In genomic region chr6:147240203-147240804, GRCm38 (mm10) we compare ENCODE assay signal across 9 mouse cellular contexts. TPM values are rescaled to one million over a fixed set of nuclear protein-coding genes. Genes with fewer than 3 reads are reported as not detected.
DNase-seq lines count a peak whose midpoint lies in the region; ATAC-seq and TF ChIP-seq lines count a peak whose summit lies in the region.
"Had no signal": no experiment of that assay in that cellular context is flagged by ENCODE, and none has a peak within 500 bp of the region (broad histone marks: within the 10 kb centered on the region; RNA-seq: fewer than 3 reads in every experiment).

No protein-coding gene starts in this region.

- WGBS in heart, embryonic 11.5 days (ENCODE audit: insufficient replicate concordance): 3% methylated on average over 4 of the region's 4 CpGs
- 8% methylated on average over 4 of the region's 4 CpGs for WGBS in hindbrain, embryonic 11.5 days

- H3K27me3 ChIP-seq in heart, embryonic 11.5 days (ENCODE audit: control insufficient read depth, insufficient read depth, low read length): no peaks in the 10 kb centered on the region
- H3K27me3 ChIP-seq in hindbrain, embryonic 11.5 days (ENCODE audit: control insufficient read depth, insufficient read depth, low read length): no peaks in the 10 kb centered on the region
- H3K27me3 ChIP-seq: limb, embryonic 15.5 days had no signal

- ATAC-seq in heart, embryonic 11.5 days (replicated peaks; ENCODE audit: insufficient number of reproducible peaks, low FRiP score, low TSS enrichment): no peak
- ATAC-seq in hindbrain, embryonic 11.5 days (ENCODE audit: low FRiP score): peak; percentile 78; the same call in 1 of the 2 replicates
- ATAC-seq in megakaryocyte-erythroid progenitor cell, adult 5-6 weeks (replicated peaks; ENCODE audit: low FRiP score, low TSS enrichment, poor library complexity, severe bottlenecking): peak; percentile 78

- TF ChIP-seq CTCF in embryonic fibroblast, embryonic 13.5 days (IDR thresholded peaks at IDR 0.05; ENCODE audit: borderline replicate concordance, insufficient read depth, low read length): peak; percentile 48; the same call in 1 of the 2 replicates

- H3K4me1 ChIP-seq in heart, embryonic 11.5 days (ENCODE audit: control insufficient read depth, insufficient read depth, low read length): no peaks in the 10 kb centered on the region
- peaks cover 3% of the 10 kb centered on the region; the same call in 1 of the 2 replicates for H3K4me1 ChIP-seq in embryonic fibroblast, embryonic 13.5 days (ENCODE audit: control insufficient read depth, insufficient read depth, low read length)
- H3K4me1 ChIP-seq in hindbrain, embryonic 11.5 days (replicated peaks; ENCODE audit: control insufficient read depth, insufficient read depth, low read length): no peaks in the 10 kb centered on the region
- H3K4me1 ChIP-seq: limb, embryonic 15.5 days had no signal

- no peak for TF ChIP-seq POLR2A in embryonic fibroblast, embryonic 13.5 days (IDR thresholded peaks at IDR 0.05; ENCODE audit: low read depth, low read length)

- H3K4me3 ChIP-seq in heart, embryonic 11.5 days (ENCODE audit: low read depth, low read length): no peak overlapping the region
- H3K4me3 ChIP-seq in embryonic fibroblast, embryonic 13.5 days (ENCODE audit: insufficient read depth, low read length): no peak overlapping the region
- H3K4me3 ChIP-seq in hindbrain, embryonic 11.5 days (ENCODE audit: low read depth, low read length): no peak overlapping the region
- H3K4me3 ChIP-seq: limb, embryonic 15.5 days had no signal

- no peak overlapping the region for H3K9ac ChIP-seq in heart, embryonic 11.5 days (ENCODE audit: low read depth, low read length)
- no peak overlapping the region for H3K9ac ChIP-seq in hindbrain, embryonic 11.5 days (ENCODE audit: low read depth, low read length)
- H3K9ac ChIP-seq: limb, embryonic 15.5 days had no signal

- H3K9me3 ChIP-seq in heart, embryonic 11.5 days (replicated peaks; ENCODE audit: control insufficient read depth, low read length): no peaks in the 10 kb centered on the region
- no peaks in the 10 kb centered on the region for H3K9me3 ChIP-seq in hindbrain, embryonic 11.5 days (ENCODE audit: control insufficient read depth, low read length)
- H3K9me3 ChIP-seq: limb, embryonic 15.5 days had no signal

- no peaks in the 10 kb centered on the region for H3K36me3 ChIP-seq in heart, embryonic 11.5 days (ENCODE audit: control insufficient read depth, insufficient read depth, low read length)
- H3K36me3 ChIP-seq in hindbrain, embryonic 11.5 days (ENCODE audit: control insufficient read depth, insufficient read depth, low read length): no peaks in the 10 kb centered on the region
- H3K36me3 ChIP-seq: limb, embryonic 15.5 days had no signal

- H3K27ac ChIP-seq in heart, embryonic 11.5 days (ENCODE audit: low read depth, low read length): no peak overlapping the region
- H3K27ac ChIP-seq in embryonic fibroblast, embryonic 13.5 days (ENCODE audit: insufficient read depth, low read length): no peak overlapping the region
- no peak overlapping the region for H3K27ac ChIP-seq in hindbrain, embryonic 11.5 days (ENCODE audit: low read depth, low read length)
- H3K27ac ChIP-seq: limb, embryonic 15.5 days had no signal

- H3K4me2 ChIP-seq in heart, embryonic 11.5 days: no peak overlapping the region
- no peak overlapping the region for H3K4me2 ChIP-seq in hindbrain, embryonic 11.5 days (replicated peaks; ENCODE audit: low read depth, low read length)
- H3K4me2 ChIP-seq: limb, embryonic 15.5 days had no signal

- DNase-seq in heart, adult 8-10 months (ENCODE audit: low spot score): peak; percentile 21
- DNase-seq in adrenal gland, postnatal 36 days: peak; percentile 67 to 76
- DNase-seq in hindbrain, embryonic 11.5 days (ENCODE audit: low spot score): peak; percentile 78
- DNase-seq in layer of hippocampus, postnatal 25 days (ENCODE audit: extremely low spot score in 1 of 2, low spot score in 1 of 2): peak; percentile 20 to 65
- DNase-seq in right cerebral cortex, postnatal 10 days (ENCODE audit: low spot score in 2 of 2): peak; percentile 51 to 71

RNA-seq across cellular contexts. Expression of gene Pthlh, which starts 23.7 kb away (rescaled TPM):
- 1 to 10 TPM in 3 of 4 experiments, under 1 TPM in 1; 0.94 to 1.7 (median 1.4) TPM for total RNA-seq in heart, adult 8-10 months (2022)
- 1.9 and 2.7 TPM in 2 replicates for polyA plus RNA-seq in heart, embryonic 11.5 days (2014; fragmentation: Nextera tagmentation; extraction: Ambion mirVana)
- 1 to 10 TPM in 1 of 2 experiments, not detected in 1; 2.2 TPM for total RNA-seq in adrenal gland, postnatal 36 days (2021)
- 0.42 and 0.81 TPM in 2 replicates for polyA plus RNA-seq in embryonic fibroblast, embryonic 13.5 days (2011; ENCODE audit: insufficient read length, low read depth, missing spikeins)
- polyA plus RNA-seq in hindbrain, embryonic 11.5 days (2014; fragmentation: Nextera tagmentation; extraction: Ambion mirVana): 5.6 and 7.4 TPM in 2 replicates
- 1 to 10 TPM; 2.4 to 2.7 TPM for total RNA-seq in layer of hippocampus, postnatal 25 days (2021)
- not detected in 2 replicates for total RNA-seq in megakaryocyte-erythroid progenitor cell, adult 5-6 weeks (2014; fragmentation: Nextera tagmentation)
- not detected in 2 replicates for total RNA-seq in megakaryocyte-erythroid progenitor cell, adult 5-6 weeks (2017)

Comparison
In these comparisons a context has a peak if more than half of its experiments do, and no peak if none do; other contexts are left out.
1. DNase-seq: peak in every context shown above with its lines; median percentile 78 in hindbrain, embryonic 11.5 days; 72 in adrenal gland, postnatal 36 days; 61 in right cerebral cortex, postnatal 10 days; 42 in layer of hippocampus, postnatal 25 days; 21 in heart, adult 8-10 months.